Mouse (Mus musculus) cerebellum, adult (tissue): ENCODE results near the gene Btbd6.

Source experiments
- ATAC-seq: cut with Nextera tagmentation; 2 replicates; pipeline ENCODE4 v1.9.2; 2017; ENCODE audit warnings: mild to moderate bottlenecking, moderate library complexity, mixed read lengths; ENCODE audit not compliant: insufficient number of reproducible peaks, low FRiP score, low TSS enrichment

Btbd6 gene

GRCm38 (mm10) chr12:112952433-112952832, 23.8 kb upstream of the Btbd6 start:
- ATAC-seq = no peak

GRCm38 (mm10) chr12:112952926-112953565, 23.2 kb upstream of the Btbd6 start:
- no peak for ATAC-seq

GRCm38 (mm10) chr12:112955800-112956199, 20.5 kb upstream of the Btbd6 start:
- ATAC-seq = peak; percentile 31; the same call in 1 of the 2 replicates

DNA sequence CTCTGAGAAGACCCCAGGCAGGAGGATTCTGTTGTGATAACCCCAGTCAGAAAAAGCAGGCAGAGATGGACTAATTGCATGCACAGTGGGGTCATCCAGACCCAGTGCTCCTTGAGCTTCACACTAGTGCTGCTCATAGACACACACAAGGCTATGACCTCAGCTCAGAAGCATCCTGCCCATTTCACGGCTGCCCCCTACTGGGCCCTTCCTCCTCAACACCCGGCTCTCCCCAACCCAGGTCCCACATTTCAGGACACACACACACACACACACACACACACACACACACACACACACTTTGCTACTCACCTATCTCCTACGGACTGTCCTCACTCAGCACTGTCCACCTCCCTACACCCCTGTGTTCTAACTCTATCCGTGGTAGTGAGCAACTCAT, 18.0 kb upstream of the Btbd6 start:
- ATAC-seq = no peak

DNA sequence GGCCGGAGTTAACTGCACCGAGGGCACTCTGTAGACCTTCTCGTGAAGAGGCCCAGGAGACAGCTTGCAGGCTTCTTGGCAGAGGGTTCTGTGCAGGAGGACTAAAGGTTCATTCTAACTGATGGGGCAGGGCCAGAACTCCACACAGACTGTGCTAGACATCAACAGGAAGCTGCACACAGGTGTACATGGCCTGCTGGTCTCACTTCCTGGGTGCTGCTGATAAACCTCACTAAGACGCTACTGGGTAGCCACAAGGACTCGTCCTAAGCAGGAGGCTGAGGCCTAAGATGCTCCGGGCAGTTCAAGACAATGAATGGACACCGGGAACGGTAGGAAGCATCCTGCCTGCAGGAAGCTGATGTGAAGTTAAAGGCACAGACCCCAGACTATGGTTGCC, 16.9 kb upstream of the Btbd6 start:
- no peak for ATAC-seq

DNA sequence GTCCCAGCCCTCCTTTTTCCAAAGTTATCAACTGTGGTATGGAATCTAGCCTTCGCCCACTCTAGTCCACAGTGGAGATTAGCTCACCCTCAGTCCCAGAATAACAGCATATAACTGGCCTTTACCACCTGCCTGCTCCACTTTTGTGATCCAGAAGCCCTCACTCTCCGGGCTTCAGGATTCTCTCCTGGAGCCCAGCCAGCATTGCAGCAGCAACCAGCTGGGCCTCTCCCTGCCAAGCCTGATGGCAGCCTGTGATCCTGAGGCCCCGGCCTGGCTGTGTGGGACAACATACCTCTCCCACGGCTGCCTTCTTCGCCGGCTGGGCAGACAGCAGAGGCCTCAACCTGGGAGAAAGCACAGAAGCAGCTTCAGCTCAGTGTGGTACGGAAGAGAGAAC, 14.9 kb upstream of the Btbd6 start:
- ATAC-seq = peak; percentile 45; the same call in 1 of the 2 replicates

DNA sequence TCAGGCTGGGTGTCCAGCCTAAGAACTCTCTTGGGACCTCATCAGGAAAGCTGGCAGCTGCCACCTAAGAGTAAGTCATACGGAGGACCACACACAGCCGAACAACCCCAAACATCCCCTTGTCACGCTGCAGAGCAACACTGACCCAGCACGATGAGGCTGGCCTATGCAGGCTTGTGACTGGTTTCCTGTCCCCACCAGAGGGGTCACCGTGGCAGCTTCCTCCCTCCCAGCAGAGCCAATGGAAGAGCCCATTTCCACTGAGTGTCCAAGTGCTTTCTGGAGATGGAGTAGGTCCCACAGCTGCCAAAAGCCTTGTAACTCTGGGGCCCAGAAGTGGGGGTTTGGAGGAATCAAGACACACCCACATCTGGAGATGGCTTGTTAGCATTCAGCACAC, 14.4 kb upstream of the Btbd6 start:
- ATAC-seq = no peak

DNA sequence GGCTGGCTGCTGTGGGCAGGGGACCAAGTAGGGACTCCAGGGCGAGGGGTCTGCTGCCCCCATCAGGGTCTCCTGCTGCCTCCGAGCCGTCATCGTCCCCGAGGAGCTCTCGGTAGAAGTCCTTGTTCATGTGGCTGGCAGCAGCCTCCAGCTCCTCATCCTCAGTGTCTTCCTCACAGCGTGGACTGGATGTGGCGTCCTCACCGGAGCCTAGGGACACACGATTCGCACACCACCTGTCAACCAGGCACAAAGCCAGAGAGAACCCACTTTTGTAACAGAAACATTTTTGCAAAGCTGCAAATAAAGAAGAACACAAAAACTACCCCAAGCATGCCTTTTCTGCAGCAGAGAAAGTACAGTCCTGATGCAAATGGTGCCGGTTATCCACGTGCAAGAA, 10.5 kb upstream of the Btbd6 start:
- no peak for ATAC-seq

GRCm38 (mm10) chr12:112968943-112969342, 7.3 kb upstream of the Btbd6 start:
- no peak for ATAC-seq

DNA sequence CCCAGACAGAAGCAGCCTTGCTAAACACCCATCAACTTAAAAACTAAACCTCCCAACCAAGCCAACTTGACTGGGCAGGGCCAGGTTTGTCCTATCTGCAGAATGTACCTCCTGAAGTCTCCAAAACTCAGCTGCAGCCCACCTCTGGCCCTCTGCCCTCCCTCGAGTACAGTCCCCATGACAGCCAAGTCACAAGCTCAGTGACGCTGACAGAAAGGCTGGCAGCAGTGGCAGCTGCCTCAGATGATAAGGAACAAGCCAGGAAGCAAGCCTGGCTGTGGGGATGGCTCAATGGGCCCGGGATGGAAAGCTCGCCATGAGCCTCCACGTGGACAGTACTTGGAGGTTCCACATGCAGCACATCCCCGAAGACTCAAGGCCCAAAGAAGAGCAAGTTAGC, 6.7 kb upstream of the Btbd6 start:
- ATAC-seq = no peak

- no peak for ATAC-seq
Measured at GRCm38 (mm10) chr12:112974736-112975135, 1.5 kb upstream of the Btbd6 start.

DNA sequence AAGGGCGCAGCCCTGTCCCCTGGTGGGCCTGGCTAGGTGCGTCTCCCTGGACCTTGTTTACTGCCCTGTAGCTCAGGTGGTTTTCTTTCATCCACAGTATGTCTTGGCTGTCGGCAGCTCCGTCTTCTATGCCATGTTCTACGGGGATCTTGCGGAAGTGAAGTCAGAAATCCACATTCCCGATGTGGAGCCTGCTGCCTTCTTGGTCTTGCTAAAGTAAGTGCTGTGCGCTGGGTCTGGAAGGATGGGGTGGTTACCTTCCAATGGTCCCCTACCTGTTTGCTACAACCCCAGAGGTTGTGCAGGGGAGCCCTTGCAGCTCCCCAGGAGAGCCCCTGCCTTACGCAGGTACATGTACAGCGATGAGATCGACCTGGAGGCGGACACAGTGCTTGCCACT, 874 bp downstream of the Btbd6 start:
- ATAC-seq = no peak

DNA sequence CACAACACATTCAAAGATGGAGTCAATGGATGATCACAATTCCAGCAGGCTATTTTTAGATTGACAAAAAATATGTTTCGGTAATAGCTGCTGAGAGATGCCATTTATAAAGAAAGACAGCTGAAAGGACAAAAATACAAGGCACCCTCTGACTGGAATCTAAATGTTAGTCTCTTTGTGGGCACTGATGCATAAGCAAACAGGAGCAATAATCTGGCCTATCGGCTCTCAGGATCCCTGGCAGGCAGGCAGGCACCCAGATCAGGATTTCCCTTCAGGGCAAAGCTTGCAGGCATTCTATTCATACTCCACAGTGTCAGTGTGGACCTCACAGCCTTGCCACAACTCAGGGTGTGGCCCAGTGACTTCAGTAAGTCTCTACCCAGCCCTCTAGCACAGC, 5.7 kb downstream of the Btbd6 start:
- ATAC-seq = no peak

- no peak for ATAC-seq
Measured at GRCm38 (mm10) chr12:112985346-112985745, 9.1 kb downstream of the Btbd6 start.

DNA sequence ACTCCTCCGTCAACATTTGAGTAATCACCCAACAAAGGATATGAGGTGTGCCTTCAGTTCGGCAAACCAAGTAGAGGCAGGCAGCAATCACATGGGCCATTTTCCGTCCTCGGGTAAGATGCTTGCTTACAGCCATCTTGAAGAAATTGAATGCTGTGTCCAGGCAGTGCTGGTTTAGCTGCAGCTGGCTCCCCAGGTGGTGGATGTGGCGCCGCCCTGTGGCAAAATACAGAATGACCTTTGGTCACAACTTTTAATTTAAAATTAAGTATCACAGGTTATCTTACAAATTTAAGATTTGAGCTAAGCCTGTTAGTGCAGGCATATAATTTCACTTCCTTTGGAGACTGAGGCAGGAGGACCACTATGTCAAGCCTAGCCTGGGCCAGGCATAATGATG, 11.6 kb downstream of the Btbd6 start:
- no peak for ATAC-seq

DNA sequence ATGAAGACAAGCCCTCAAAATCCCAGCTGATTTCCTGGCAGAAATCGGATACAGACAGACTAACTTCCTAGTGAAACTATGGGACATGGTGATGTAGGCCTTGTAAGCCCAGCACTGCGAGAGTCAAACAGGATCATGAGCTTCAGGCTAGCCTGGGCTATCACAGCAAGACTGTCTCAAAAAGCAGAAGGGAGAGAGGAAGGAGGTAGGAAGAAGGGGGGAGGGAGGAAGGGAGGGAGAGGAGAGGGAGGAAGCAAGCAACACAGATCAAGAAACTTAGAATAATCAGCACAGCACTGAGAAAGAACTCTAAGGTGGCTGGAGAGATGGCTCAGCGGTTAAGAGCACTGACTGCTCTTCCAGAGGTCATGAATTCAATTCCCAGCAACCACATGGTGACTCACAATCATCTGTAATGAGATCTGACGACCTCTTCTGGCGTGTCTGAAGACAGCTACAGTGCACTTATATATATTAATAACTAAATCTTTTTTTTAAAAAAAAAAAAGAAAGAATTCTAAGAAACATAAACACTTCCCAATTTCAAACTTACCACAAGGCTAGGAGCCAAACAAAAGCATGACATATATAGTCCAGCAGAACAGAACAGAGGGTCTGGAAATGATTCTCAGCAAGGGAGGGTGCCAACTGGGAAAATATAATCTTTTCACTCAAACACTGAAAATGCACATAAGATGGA, 14.6 kb downstream of the Btbd6 start:
- ATAC-seq = no peak

DNA sequence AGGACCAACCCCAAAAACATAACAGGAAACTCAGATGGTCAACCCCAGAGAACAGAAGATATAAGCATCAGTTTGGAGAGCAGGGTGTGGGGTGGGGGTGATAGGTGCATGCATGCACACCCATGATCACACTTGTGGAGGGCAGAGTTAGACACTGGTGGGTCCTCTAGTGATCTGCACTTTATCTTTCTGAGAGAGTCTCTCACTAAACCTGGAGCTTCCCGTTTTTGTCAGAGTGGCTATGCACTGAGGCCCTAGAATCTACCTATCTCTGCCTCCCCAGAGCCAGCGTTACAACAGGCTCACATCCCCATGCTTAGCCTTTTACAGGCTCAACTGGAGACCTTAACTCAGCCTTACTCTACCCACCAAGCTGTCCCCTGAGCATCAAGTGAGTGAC, 15.2 kb downstream of the Btbd6 start:
- no peak for ATAC-seq

GRCm38 (mm10) chr12:112994153-112994552, 17.9 kb downstream of the Btbd6 start:
- ATAC-seq = no peak

DNA sequence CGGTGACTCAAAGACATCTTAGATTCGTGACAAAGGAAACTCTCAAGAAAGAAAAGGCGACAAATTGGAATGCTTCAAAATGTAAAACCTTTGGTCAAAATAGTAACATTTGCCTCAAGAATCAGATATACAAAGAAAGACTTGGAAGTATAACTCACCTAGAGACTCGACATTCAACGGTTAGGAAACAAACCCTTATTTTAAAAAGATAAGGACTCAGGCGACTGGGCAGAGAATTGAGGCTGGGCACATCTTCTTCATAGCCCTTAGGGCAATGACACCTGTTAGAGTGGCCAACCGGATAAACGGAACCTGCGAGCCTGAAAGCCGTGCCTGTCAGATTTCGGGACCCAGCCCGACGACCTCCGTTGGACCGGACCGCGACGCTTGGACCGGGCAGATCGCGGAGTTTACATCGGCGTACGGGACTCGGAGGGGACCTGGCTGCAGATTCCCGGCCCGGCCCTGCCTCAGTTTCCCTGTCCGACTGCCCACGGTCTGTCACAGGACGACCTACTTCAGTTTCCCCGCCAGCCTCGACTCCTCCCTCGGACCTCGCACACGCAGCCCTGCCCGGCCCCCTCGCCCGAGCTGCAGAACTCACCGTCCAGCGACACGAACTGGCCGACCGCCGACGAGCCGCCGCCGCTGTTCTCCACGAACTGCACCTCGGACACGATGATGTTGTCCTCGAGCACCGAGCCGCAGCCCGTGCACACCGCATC, 23.4 kb downstream of the Btbd6 start:
- no peak; the same call in 1 of the 2 replicates for ATAC-seq

- ATAC-seq = peak; percentile 92
Measured at GRCm38 (mm10) chr12:113000294-113001132, 24.2 kb downstream of the Btbd6 start, which contains the start of gene Brf1. Gene Brf1, minus strand, starts transcription at chr12:113000704.

DNA sequence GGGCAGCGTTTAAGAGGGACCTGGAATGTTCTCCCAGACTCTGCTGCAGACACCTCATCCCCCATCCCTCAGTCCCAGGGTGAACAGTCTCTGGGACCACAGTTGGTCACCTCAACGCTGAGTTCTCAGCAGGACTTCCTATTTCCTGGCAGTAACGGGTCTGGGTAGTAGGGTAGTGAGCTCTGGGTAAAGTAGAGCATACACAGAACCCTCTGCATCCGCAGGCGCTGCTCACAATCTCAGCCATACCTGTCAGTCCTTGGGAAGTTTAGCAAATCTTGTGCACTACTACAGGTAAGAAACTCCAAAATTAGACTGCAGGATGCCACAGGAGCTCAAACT, 24.8 kb downstream of the Btbd6 start:
- ATAC-seq = no peak
